Mouse (Mus musculus) megakaryocyte, embryonic 14.5 days (primary cell): ENCODE data around the gene Nnat. TPM values are rescaled to one million over a fixed set of nuclear protein-coding genes. Genes with fewer than 3 reads are reported as not detected.

ENCODE experiments used
- H3K27me3 ChIP-seq: replicated peaks from 2 replicates; pipeline ENCODE3; 2012; ENCODE audit warnings: inconsistent platforms
- H3K36me3 ChIP-seq: replicated peaks from 2 replicates; pipeline ENCODE3; 2012; ENCODE audit warnings: low read length, inconsistent platforms, mixed read lengths
- H3K4me1 ChIP-seq: 2 replicates; pipeline ENCODE4 v1.6.1; 2012; ENCODE audit warnings: inconsistent platforms
- H3K4me3 ChIP-seq: replicated peaks from 2 replicates; pipeline ENCODE3; 2012; ENCODE audit warnings: moderate library complexity, mild to moderate bottlenecking, inconsistent platforms
- H3K9me3 ChIP-seq: 2 replicates; pipeline ENCODE4 v1.6.1; 2012; ENCODE audit warnings: inconsistent platforms
- FLI1 ChIP-seq: IDR thresholded peaks from 2 replicates; pipeline ENCODE4 v1.6.1; 2012; ENCODE audit warnings: low read length, inconsistent platforms, mixed read lengths
- GATA1 ChIP-seq: IDR thresholded peaks from 3 replicates; pipeline ENCODE4 v1.6.1; 2012; ENCODE audit warnings: mixed read lengths, low read length, inconsistent platforms, borderline replicate concordance
- polyA plus RNA-seq: library from polyadenylated mRNA; stranded (reverse); fragments of >175 nt; gene quantifications from 2 replicates; pipeline ENCODE4 v1.2.3, GENCODE M21; 2012; ENCODE audit warnings: low replicate concordance; ENCODE audit not compliant: insufficient read depth

Gene Nnat
- not detected in 2 replicates for polyA plus RNA-seq

DNA sequence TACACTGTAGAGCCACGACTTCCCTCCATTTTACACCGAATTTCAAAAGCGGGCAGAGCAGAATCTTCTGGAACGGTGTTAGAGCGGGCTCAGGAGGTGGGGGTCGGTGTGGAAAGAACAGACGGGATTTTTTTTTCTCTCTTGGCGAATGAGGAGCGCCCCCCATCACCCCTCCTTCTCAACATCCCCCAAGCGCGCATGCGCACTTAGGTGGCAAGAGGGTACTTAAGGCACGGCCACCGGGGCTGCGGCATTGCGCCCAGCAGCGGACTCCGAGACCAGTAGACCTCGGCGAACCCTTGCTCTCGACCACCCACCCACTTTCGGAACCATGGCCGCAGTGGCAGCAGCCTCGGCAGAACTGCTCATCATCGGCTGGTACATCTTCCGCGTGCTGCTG, at the start of gene Nnat:
TSS of gene Nnat (plus strand) at position 221 of the 400 bp plus-strand sequence.
- Histone ChIP-seq H3K4me3 (peak within 1 kb of the TSS; percentile 81), H3K27me3 (peaks cover 8% of the 10 kb centered on the region), H3K4me1 (peaks cover 54% of the 10 kb centered on the region), H3K36me3 (peaks cover 86% of the 10 kb centered on the region), H3K9me3 (peaks cover 31% of the 10 kb centered on the region)
- TF ChIP-seq GATA1 (no peak), FLI1 (no peak)

DNA sequence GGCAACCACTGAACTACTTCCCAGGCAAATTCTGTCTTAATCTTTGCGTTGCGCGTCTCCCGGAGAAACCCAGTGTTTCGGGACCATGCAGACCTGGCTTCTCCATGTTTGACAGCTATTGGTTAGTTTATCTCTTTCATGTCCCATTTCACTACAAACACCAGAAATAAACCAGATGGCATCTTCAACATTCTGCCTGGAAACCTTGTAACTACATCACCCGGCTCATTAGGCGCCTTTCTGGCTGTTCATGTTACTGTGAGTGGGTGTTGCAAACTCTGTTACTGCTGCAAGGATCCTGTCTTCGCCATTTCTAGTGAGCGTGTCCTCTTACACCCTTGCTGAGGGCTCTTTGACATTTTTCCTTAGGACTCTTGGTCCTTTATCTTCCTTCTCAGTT, 47.0 kb upstream of the Nnat start:
- peaks cover 4% of the 10 kb centered on the region; the same call in 1 of the 2 replicates for H3K4me1 ChIP-seq
- peaks cover 94% of the 10 kb centered on the region for H3K27me3 ChIP-seq
- no peak for TF ChIP-seq GATA1
- no peak for TF ChIP-seq FLI1
- no peaks in the 10 kb centered on the region for H3K36me3 ChIP-seq
- no peak overlapping the region for H3K4me3 ChIP-seq
- H3K9me3 ChIP-seq, result no peaks in the 10 kb centered on the region

DNA sequence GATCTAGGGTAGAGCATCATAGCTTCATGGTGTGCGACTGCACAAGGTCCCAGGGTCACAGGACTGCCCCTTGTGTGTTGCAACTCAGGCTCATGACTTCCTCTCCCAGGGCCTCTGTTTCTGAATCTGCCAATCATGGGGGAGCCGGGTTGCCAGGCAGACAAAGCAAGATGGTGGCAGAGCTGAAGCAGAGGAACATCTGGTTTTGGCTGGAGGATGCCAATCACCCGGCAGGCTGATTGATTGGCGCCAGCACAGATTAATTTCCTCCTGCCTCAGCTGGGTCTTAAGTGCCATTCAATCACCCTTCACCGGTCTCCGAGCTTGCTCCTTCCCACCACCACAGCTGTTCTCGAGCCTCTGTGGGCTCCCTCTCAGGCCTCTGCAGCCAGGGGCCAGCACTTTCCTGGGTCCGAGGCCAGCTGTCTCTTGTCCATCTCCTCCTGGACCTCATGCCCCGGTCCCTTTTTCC, 46.1 kb upstream of the Nnat start:
- H3K4me1 ChIP-seq, result peaks cover 4% of the 10 kb centered on the region; the same call in 1 of the 2 replicates
- no peak overlapping the region for H3K4me3 ChIP-seq
- H3K27me3 ChIP-seq, result peaks cover 93% of the 10 kb centered on the region

DNA sequence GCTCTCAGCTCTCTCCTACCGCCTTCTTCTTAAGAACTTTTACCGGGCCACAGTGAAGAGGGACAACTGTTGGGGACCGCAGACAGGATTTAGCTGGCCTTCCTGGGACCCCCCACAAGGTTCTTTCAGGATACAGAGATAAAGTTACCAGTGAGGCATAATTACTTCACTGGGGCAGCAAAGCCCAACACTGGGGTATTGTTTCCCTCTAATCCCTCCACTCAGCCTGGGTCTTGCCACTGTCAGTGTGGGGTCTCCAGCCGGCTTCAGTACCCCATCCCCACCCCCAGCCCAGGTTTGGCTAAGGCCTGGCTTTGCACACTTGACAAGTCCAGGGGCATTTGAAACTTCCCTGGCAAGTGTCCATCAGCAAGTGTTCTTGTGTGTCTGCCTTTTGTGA, 45.5 kb upstream of the Nnat start:
- TF ChIP-seq FLI1, result no peak
- no peak for TF ChIP-seq GATA1
- H3K4me3 ChIP-seq, result no peak overlapping the region
- H3K27me3 ChIP-seq, result peaks cover 91% of the 10 kb centered on the region
- no peaks in the 10 kb centered on the region for H3K9me3 ChIP-seq
- H3K4me1 ChIP-seq, result peaks cover 4% of the 10 kb centered on the region; the same call in 1 of the 2 replicates
- H3K36me3 ChIP-seq, result no peaks in the 10 kb centered on the region

More for the DNA sequence above, 46.1 kb upstream of the Nnat start:
- H3K36me3 ChIP-seq, result no peaks in the 10 kb centered on the region
- TF ChIP-seq GATA1 (no peak), FLI1 (no peak)
- H3K9me3 ChIP-seq, result no peaks in the 10 kb centered on the region

DNA sequence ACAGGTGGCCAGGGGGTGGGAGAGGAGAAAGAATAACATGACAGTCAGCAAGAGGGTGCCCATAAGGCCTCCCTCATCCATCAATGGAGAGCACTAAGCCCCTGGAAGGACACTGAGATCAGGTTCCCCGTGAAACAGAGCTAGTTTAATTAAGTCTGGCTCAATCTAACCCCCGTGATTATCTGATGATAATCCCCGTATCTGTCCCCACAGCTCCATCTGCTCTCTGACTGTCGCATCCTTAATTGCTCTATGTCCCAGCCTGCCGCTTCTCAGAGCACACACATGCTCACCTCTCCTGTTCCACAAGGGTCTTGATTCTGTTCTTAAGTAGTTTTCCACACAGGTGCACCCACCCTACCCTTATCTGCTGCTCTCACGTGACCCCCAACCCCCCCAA, 42.4 kb upstream of the Nnat start:
- H3K27me3 ChIP-seq, result peaks cover 84% of the 10 kb centered on the region
- no peaks in the 10 kb centered on the region for H3K4me1 ChIP-seq
- TF ChIP-seq FLI1 (no peak), GATA1 (no peak)
- H3K9me3 ChIP-seq, result no peaks in the 10 kb centered on the region
- H3K4me3 ChIP-seq, result no peak overlapping the region
- H3K36me3 ChIP-seq, result no peaks in the 10 kb centered on the region

DNA sequence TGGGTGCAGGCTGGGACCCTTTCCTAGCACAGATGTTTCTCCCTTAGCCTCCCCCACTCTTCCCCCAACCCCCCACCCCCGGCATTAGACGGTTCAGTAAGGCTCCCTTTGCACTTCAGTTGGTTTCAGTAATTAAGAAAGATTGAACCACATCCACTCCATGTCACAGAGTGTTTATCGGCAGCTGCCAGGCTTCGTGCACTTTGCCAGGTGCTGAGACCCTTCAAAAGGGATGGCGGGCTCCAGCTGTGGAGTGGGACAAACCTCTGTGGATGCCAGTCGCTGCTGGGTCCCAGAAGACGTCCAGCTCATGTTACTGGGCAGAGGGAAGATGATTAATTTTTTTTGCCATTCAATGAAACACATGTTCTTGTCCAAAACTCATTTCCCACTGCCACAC, 41.4 kb upstream of the Nnat start:
- Histone ChIP-seq H3K4me3 (no peak overlapping the region), H3K4me1 (no peaks in the 10 kb centered on the region), H3K9me3 (no peaks in the 10 kb centered on the region), H3K36me3 (no peaks in the 10 kb centered on the region), H3K27me3 (peaks cover 82% of the 10 kb centered on the region)
- TF ChIP-seq FLI1 (no peak), GATA1 (no peak)

DNA sequence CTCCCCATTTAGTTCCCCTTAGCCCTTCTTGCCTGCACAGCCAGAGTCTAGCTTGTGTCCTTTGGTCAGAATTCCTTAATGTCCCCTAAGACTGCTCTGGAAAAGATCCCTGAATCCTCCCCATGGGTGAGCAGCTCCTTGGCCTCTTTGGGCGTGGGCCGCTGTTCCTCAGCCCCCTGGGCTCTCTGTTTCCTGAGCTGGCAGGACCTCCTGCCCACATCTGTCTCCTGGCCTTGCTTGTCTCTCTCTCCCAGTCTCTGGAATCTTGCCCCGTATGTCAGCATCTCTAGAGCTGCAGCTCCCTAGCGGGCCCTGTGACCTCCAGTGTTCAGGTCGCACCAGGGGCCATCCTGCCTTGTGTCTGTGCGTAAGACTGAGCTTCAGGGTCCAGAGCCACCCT, 40.4 kb upstream of the Nnat start:
- no peaks in the 10 kb centered on the region for H3K36me3 ChIP-seq
- TF ChIP-seq FLI1 (no peak), GATA1 (no peak)
- H3K4me1 ChIP-seq, result no peaks in the 10 kb centered on the region
- H3K9me3 ChIP-seq, result no peaks in the 10 kb centered on the region
- no peak overlapping the region for H3K4me3 ChIP-seq
- H3K27me3 ChIP-seq, result peaks cover 76% of the 10 kb centered on the region

DNA sequence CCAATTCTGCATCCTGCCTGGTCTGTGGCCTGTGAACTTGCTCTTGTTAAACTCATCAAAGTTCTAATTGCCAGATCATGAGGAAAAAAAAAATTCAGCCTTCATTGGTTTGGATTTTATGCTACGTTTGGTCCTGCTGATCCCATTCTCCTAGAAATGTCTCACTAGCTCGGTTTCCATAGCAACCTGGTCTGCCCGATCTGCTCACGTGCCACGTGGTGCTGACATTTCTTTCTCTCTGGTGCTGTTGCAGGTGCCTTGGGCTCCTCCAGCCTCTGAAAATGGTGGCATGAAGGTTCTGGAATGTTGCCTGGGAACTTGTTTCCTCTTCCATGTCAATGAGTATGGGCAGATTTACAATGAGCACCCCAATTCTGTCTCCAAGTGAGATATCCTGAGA, 39.4 kb upstream of the Nnat start:
- H3K36me3 ChIP-seq, result no peaks in the 10 kb centered on the region
- H3K27me3 ChIP-seq, result peaks cover 69% of the 10 kb centered on the region
- TF ChIP-seq FLI1 (no peak), GATA1 (no peak)
- no peaks in the 10 kb centered on the region for H3K4me1 ChIP-seq
- H3K9me3 ChIP-seq, result no peaks in the 10 kb centered on the region
- H3K4me3 ChIP-seq, result no peak overlapping the region

DNA sequence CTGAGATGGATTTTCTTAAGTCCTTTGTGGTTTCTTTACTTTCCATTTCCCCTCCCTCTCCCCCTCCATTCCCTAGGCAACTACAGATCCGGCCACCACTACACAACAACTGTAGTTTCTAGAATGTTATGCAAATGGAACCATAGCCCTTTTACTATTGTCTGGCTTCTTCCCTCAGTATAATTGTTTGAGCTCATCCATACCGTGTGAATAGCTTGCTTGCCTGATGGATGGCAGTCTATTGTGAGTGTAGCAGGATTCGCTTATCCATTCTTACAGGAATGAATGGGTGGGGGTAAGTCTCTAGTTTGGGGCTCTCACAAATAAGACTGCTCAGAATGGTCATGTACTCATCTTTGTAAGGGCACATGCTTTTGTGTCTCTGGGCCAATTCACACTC, 37.3 kb upstream of the Nnat start:
- no peaks in the 10 kb centered on the region for H3K4me1 ChIP-seq
- no peak for TF ChIP-seq FLI1
- TF ChIP-seq GATA1, result no peak
- no peaks in the 10 kb centered on the region for H3K9me3 ChIP-seq
- no peaks in the 10 kb centered on the region for H3K36me3 ChIP-seq
- H3K27me3 ChIP-seq, result peaks cover 66% of the 10 kb centered on the region
- H3K4me3 ChIP-seq, result no peak overlapping the region

DNA sequence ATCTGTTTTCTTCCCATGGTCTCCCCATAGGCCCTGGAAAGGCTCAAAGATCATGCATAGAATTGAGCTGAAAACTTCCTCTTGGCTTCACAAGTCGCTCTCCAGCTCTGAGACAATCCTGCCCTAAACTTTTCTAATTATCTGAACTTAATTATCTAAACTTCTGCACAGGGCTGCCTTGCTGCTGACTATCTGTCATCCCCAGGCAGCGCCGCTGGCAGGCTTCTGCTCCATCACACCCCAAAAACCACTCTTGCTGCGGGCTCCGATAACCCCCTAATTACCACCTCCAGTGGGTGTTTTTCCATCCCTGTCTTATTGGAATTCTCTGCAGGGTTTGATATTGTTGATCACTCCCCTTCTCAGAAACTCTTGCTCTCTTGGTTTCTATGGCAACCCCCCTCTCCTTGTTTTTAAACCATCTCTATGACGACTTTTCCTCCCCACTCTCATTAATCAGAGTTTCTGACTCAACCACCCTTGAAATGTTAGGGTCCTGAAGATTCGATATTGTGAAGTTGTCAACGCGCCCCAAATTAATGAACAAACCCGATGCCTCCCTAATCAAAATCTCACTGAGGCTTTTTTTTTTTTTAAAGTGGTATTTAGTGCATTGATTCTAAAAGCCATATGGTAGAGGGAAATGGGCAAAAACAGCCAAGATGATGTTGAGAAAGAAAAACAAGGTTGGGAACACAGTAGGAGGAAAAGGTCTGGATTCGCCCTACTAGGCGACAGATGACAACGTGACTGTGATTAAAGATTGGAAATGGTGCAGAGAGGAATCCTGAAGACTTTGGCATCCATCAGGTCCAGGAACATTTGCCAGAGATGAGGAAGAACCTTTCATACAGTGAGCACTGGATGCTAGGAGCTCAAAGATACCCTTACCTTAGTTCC, 29.6 kb upstream of the Nnat start:
- peaks cover 64% of the 10 kb centered on the region for H3K27me3 ChIP-seq
- no peaks in the 10 kb centered on the region for H3K36me3 ChIP-seq
- H3K4me1 ChIP-seq, result peaks cover 5% of the 10 kb centered on the region; the same call in 1 of the 2 replicates
- TF ChIP-seq FLI1 (no peak), GATA1 (no peak)
- H3K4me3 ChIP-seq, result no peak overlapping the region
- H3K9me3 ChIP-seq, result no peaks in the 10 kb centered on the region
